Mouse (Mus musculus): ENCODE measurements around the gene Celsr3. TPM values are rescaled to one million over a fixed set of nuclear protein-coding genes. Genes with fewer than 3 reads are reported as not detected.

The Celsr3 gene
- total RNA-seq, 2 experiments from 2014 or later: 3.3 to 4.9 TPM

DNA sequence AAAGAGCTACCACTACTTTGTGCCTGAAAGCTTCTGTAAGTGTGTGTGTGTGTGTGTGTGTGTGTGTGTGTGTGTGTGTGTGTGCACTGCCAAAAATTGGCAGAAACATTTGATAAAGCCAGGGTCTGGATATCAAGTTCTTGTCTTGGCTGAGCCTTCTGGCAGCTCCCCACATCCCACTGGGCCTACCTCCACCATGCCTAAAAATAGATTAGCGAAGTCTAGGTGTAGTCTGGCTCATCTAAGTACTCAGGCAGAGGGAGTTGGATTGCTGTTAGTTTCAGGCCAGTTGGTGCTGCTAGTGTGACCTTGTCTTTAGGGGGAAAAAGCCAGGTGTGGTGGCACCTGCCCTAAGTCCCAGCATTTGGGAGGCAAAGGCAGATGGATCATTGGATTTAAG is 19.3 kb upstream of the Celsr3 start:
- DNase-seq: no peak

DNA sequence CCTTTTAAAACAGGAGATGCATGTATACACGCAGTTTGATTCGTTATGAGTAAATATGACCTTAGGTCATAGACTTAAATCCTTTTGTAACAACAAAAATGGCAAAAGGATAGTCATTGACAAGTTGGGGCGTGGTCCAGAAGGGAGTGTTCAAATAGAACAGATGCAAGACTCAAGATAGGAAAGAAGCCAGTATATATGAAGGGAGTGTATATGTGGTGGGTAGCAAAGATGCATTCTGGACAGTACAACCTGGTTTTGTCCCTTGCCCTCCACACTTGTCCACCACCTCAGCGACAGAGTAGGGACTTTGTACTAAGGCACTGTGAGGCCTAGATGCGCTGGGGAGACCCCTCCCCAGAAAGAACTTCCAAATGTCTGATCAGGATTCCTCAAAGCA is 18.4 kb upstream of the Celsr3 start:
- no peak for DNase-seq

DNA sequence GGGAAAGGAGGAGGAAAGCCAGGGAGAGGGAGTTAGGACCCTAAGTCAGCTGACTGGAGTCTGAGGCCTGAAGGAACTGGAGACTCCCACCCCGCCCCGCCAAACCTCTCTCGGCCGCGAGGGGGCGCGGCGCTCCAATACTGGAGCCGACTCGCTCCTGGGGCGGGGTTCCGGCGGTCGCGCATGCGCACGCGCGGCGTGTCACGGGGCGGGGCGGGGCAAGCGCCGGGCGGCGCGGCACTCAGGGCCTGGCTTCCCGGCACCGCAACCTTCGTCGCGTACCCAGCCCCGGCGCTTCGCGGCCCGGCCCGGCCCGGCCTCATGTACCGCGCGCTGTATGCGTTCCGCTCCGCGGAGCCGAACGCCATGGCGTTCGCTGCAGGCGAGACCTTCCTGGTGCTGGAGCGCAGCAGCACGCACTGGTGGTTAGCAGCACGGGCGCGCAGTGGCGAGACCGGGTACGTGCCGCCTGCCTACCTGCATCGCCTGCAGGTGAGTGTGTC is 17.9 kb upstream of the Celsr3 start, which contains the start of gene Nckipsd:
Nckipsd (plus strand) TSS at position 206 of the 503 bp plus-strand sequence.
- peak; percentile 99 for DNase-seq

DNA sequence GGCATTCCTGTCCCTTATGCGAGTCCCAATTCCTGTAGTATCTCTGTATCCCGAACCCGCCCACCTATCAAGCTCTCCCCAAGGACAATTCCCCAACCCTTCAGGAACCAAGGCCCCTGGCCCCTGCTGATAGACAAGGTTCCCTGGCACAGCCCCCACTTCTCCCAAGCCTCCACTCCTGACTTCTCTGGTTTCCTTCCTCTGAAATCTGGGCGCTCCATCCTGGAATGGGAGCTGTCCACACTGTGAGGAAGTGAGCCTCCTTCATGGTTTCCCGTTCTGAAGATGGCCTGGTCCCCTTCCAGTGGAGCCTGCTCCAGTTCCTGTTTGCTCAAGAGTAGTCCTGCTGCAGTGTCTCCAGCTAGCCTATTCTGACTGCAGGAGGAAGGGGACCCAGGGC is 16.9 kb upstream of the Celsr3 start:
- no peak for DNase-seq

DNA sequence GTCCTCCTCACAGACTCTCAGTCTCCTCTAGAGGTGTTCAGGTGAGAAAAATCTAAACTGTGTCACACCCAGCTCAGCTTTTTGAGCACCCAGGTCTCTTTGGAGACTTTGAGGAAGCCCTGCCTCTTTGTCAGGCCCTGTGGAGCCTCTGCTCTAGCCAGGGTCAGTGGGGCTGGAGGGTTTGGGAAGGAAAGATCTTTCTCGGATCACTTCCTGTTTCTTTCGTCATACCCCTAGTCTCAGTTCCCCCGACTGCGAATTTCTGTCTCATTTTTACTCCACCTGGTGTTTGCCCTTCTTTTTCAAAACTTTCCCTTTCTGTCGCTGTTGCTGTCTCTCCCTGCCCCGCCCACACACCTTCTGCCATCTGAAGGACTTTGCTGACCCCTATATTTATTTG is 16.4 kb upstream of the Celsr3 start:
- DNase-seq: no peak

DNA sequence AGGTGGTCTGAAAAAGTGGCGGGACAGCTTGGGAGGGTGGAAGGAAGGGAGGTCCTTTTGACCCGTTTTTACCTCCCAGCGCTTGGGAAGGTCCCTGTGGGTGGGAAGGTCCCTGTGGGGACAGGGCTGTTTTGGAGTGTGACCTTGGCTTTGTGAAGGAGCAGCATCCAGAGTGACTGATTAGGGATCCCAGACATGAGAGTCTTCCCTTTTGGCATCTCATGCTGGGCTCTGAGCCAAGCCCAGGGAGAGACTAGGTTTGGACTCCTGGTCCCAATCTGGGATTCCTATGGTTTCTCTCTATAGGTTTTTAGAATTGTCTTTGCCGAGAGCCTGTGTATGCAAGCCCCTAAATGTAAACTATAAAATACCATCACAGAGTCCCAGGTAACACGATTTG is 15.6 kb upstream of the Celsr3 start:
- DNase-seq: no peak

DNA sequence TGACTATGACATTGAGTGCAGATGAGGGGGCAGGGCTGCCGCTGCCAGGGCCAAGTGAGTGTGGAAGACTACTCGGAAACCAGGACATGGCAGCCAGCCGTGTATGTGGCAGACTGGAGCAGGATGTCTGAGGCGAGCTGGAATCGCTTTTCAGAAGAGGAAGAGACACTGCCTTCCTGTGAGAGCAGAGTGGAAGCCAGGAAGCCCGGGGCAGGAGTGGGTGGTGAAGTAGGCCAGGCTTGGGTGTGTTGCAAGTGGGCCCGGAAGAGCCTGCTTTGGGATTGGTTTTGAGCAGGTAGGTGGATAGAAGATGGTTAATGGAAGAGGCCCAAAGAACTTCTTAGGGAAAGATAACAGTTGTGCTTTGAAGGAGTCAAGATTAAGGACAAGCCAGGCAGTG is 10.6 kb upstream of the Celsr3 start:
- DNase-seq: no peak

DNA sequence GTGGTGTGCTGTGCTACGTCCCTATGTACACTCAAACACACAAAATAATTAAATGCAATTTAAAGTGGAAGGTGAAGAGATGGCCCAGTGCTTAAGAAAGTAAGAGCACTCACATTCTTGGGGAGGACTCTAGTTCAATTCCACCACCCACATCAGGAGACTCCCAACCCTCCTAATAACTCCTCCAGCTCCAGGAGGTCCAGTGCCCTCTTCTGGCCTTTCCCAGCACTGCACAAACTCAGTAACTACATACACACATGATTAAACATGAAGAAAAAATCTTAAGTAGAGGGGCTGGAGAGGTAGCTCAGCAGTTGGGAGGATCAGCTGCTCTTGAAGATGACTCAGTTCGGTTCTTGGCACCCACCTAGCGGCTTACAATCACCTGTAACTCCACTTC is 6.6 kb upstream of the Celsr3 start:
- DNase-seq: peak; percentile 79

DNA sequence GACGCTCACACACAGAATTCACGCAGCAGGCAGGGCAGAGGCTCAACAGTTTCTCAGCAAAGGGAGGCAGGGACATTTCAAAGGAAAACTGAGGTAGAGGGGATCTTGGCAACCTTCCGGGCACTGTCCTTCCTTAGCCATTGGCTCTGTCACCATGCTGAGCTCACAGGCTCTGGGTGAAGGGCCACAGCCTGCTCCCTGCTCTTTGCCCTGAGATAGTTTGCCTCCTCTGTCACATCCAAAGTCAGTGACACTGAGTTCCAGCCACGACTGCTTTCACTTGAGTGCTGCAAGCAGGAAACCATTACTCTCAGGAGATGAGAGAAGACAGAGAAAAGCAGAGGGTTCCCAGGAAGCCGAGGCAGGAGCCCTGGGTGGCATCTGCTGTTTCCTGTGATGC is 6.0 kb upstream of the Celsr3 start:
- no peak for DNase-seq

DNA sequence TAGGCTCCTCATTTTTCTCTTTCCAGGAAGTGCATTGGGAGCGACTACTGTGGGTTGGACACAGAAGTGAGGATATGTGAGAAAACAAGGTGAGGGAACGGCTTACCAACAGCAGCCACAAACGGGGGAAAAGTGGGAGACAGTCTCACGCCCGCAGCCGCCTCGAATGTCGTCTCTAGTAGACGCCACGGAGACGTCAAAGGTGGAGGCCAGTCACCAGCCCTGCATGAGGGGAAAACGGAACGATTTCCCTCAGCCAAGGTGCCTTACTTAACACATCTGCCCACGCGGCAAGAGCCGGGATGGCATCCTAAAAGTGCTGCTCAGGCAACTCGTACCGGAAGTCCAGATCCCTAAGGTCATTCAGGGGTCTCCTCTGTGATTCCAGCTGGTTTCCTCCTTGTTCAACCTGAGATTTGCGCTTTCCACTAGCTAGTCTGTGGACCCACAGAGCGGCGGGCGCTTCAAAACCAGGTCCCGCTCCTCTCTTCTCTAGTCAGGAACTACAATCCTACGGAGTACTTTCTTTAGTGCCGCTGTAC is 1.9 kb upstream of the Celsr3 start:
- DNase-seq: no peak

DNA sequence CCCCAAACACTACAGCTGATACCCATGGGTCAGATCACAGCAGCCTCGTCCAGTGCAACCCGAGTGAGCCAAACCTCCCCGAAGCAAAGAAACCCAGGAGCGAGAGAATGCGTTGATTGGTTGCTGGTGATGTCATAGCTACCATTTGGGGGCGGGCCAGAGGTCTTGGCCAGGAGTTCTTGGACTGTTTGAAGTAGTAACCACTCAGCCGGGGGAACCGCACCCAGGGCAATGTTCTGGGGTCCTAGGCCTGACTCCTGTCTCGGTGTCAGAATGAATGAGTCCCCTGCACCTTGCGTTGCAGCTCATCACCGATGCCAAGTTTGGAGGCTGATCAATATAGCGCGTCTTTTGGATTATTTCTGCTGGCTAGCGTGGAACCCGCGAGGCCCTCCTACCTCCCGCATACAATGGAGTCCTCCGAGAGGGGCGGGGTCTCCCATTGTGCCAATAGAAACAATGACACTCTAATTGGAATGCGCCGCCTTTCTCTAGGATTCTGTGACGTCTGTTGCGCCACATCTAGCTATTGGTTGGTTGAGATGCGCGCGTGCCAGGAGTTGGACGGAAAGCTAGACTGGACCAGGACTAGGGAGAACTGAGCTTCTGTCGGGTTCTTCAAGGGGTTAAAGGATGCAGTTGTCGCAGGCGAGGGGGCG is 1.2 kb upstream of the Celsr3 start:
- DNase-seq: no peak

DNA sequence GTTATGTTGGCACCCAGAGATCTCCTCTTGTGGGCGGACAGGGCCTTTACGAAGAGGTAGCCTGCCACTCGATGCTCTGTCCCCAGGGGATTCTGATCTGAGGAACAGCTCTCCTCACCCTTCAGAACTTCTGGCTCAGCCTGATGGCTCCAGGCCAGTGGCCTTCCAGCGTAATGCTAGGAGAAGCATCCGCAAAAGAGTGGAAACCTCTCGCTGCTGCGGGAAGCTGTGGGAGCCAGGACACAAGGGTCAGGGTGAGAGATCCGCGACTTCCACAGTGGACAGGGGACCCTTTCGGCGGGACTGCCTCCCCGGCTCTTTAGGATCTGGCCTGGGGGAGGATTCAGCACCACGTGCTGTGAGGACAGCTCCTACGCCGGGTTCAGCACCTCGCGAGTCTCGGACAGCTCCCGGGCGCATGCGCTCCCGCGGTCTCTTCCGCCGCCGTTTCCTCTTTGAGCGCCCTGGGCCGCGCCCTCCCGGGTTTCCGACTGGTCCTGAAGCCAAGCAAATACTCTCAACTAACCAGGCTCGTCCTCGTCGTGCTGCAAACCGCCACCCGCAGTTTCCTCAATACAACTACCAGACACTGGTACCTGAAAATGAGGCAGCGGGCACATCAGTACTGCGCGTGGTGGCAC is 700 bp downstream of the Celsr3 start:
- DNase-seq: peak; percentile 88

DNA sequence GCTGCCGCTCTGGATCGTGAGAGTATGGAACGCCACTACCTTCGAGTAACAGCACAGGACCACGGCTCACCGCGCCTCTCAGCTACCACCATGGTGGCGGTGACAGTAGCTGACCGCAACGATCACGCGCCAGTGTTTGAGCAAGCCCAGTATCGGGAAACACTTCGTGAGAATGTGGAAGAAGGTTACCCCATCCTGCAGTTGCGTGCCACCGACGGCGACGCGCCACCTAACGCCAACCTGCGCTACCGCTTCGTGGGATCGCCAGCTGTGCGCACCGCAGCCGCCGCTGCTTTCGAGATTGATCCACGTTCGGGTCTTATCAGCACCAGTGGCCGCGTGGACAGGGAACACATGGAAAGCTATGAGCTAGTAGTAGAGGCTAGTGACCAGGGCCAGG is 1.3 kb downstream of the Celsr3 start:
- DNase-seq: no peak

DNA sequence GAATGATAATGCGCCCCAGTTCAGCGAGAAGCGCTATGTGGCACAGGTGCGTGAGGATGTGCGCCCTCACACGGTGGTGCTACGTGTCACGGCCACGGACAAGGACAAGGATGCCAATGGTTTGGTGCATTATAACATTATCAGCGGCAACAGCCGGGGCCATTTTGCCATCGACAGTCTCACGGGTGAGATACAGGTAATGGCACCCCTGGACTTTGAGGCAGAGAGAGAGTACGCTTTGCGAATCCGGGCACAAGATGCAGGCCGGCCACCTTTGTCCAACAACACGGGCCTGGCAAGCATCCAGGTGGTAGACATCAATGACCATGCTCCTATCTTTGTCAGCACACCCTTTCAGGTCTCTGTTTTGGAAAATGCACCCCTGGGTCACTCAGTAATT is 1.8 kb downstream of the Celsr3 start:
- DNase-seq: no peak

DNA sequence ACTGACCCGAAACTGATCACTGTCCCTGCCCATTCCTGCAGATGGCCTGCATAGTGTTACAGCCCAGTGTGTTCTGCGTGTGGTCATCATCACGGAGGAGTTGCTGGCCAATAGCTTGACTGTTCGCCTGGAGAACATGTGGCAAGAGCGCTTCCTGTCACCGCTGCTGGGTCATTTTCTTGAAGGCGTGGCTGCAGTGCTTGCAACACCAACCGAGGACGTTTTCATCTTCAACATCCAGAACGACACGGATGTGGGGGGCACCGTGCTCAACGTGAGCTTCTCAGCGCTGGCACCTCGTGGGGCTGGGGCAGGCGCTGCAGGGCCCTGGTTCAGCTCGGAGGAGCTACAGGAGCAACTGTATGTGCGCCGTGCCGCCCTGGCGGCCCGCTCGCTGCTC is 5.5 kb downstream of the Celsr3 start:
- no peak for DNase-seq

DNA sequence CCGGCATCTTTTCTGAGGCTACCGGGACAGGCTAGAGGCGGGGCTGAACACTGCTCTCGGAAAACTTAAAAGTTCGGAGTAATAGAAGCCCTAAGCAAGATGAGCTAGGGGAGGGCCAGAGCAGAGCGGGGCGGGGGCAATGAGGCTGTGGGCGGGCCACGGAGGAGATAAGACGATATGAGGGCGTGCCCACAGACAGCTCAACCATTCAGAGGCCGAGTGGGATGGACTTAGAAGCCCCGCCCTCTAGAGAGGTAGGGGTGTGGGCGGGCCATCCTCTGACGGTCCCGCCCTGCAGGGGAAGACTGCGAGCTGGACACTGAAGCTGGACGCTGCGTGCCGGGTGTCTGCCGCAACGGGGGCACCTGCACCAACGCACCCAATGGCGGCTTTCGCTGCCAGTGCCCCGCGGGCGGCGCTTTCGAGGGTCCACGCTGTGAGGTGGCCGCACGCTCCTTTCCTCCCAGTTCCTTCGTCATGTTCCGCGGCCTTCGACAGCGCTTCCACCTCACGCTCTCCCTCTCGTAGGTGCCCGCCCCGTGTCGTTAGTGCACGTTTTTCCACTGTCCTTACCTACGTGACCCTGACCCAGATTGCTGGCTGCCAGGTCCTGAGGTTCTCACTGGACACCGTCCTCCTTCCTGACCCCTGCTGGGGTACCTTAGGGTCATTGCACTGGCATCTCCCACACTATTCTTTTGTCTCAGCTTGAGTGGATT is 6.4 kb downstream of the Celsr3 start:
- peak; percentile 94 for DNase-seq

DNA sequence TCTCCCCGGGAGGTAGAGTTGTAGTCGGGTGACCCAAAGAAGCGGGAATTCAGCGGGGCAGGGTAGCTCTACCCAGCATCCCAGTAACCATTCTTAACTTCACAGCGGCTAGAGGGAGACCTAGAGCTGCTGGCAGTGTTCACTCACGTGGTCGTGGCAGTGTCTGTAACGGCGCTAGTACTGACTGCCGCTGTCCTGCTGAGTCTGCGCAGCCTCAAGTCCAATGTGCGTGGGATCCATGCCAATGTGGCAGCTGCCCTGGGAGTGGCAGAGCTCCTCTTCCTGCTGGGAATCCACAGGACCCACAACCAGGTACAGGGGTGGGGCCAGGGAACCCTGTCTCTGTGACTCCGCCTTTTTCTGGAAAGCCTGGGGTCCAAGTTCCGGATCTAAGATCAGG is 16.9 kb downstream of the Celsr3 start:
- peak; percentile 70 for DNase-seq

DNA sequence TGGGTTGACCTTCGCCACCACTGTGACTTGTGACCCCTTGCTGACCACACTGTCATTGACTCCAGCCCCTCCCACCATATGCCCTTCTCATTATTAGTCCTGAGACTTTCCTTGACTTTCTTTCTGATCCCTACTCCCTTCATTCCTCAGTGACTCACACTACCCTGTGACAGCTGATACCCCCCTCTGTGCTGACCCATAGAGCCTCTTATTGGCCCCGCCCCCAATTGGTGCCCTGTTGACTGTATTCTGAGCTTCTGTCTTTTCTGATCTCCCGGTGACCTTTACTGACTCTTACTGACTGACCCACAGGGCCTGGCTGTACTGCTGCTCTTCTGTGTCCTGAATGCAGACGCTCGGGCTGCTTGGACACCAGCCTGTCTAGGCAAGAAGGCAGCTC is 19.3 kb downstream of the Celsr3 start:
- no peak for DNase-seq

DNA sequence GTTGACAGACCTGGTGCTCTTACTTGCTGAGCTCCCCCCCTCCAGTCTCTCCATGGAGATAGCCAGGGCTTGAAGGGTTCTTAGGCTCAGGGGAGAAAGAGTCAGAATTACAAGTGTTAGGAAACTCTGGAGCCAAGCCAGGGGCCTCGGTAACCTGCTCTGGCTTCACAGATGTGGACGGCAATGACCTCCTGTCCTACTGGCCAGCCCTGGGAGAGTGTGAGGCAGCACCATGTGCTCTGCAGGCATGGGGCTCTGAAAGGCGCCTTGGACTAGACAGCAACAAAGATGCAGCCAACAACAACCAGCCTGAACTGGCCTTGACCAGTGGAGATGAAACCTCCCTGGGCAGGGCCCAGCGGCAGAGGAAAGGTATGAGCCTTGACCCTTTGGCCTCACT is 21.3 kb downstream of the Celsr3 start:
- DNase-seq: peak; percentile 69

DNA sequence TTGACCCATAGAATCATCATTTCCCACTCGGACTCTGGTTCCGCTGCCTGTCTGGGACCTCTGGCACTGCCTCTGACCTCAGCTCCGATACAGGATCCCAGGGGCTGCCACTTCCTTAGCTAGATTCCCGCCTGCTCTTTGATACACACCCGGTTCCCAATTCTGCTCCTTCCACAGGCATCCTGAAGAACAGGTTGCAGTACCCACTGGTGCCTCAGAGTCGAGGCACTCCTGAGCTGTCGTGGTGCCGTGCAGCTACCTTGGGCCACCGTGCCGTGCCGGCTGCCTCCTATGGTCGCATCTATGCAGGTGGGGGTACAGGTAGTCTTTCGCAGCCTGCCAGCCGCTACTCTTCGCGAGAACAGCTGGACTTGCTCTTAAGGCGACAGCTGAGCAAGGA is 22.3 kb downstream of the Celsr3 start:
- no peak for DNase-seq

DNA sequence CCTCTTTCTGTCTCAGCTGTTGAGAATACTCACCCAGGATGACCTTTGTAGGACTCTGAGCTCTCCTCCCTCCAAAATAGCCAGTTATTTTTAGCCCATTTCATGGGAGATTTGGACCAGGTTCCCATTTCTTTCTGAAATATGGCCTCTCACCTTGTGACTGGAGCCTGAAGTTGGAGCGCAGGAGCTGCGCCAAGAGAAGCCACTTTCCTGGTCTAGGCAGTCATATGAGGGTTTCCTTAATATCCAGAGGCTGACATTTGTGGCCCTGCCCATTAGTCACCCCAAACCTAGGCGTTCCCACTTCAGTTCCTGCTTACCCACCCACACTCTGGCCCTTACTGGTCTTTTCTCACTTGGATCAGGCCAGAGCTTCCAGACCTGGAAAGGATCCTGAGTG is 26.9 kb downstream of the Celsr3 start, which contains the start of gene Slc26a6:
Slc26a6 (plus strand) TSS at position 308 of the 400 bp plus-strand sequence.
- DNase-seq: peak; percentile 44

DNA sequence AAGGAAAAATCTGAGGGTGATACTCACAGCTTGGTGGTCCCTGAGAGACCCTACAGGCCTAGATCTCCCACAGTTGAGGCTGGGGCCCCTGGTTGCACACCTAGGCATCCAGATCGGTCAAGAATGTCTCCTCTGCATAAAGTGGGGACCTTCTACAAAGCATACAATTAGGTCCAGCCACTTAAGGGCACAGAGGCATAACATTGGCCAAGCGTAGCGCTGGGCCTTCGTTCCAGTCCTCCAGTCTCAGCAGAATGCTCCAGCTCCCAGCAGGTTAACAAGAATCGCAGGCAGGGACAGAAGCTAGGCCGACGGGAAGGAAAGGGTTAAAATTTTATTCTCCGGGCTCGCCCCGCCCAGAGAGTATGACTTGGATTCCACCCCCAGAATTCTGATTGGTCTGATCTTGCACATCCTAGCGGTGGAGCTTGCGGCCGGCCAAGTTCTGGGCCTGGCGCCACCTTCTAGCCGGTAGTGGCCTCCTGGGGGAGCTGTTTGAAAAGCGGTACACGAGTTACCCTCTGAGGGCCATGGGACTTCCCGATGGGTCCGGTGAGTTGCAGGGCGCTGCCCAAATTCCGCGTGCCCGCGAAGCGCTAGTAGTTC is 27.6 kb downstream of the Celsr3 start:
- DNase-seq: peak; percentile 94

DNA sequence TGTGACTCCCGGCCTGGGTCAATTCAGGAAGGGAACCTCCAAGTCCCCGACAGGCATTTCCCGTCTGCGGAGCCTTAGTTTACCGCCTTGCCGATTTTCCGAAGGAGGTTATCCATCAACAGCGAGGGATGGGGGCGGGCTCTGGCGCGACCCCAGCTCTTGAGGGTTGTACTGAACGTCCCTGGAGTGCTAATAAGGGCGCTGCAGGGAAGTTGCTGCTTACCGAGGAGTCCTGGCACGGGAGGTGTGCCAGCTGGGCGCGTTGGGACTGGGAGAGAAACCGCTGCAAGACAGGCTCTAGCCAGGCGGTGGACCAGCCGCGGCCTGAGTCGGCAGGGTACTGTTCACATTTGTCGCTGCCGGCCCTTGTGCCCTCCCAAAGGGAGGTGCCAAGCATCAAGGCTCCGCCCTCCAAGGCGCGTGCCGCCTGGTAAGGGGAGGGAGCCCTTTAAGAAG is 28.1 kb downstream of the Celsr3 start:
- DNase-seq: peak; percentile 94

Data from adrenal gland, postnatal 10 days (tissue).